Mouse (Mus musculus) retina, adult 2 months (tissue): ENCODE measurements around the gene Qrich1.

Source experiments
- DNase-seq: peaks from one replicate; pipeline ENCODE4 v3.0.0-alpha.2; 2012; ENCODE audit warnings: low read depth, low spot score

Qrich1 gene

GRCm38 (mm10) chr9:108516380-108517251 is at the start of gene Qrich1:
Qrich1 (plus strand) TSS chr9:108516806.
- DNase-seq: peak; percentile 92

- no peak for DNase-seq
Observed at GRCm38 (mm10) chr9:108469430-108469829, 47.2 kb upstream of the Qrich1 start.

- DNase-seq: no peak
Observed at GRCm38 (mm10) chr9:108469845-108470244, 46.8 kb upstream of the Qrich1 start.

- no peak for DNase-seq
Observed at GRCm38 (mm10) chr9:108474528-108474927, 42.1 kb upstream of the Qrich1 start.

GRCm38 (mm10) chr9:108478638-108479156 is 37.9 kb upstream of the Qrich1 start:
- no peak for DNase-seq

GRCm38 (mm10) chr9:108479241-108479640 is 37.4 kb upstream of the Qrich1 start:
- DNase-seq: no peak

GRCm38 (mm10) chr9:108479721-108480351 is 36.8 kb upstream of the Qrich1 start, which contains the start of gene Lamb2:
Lamb2 (plus strand) TSS chr9:108479736.
- no peak for DNase-seq

- no peak for DNase-seq
Observed at GRCm38 (mm10) chr9:108480813-108481519, 35.6 kb upstream of the Qrich1 start.

- no peak for DNase-seq
Observed at GRCm38 (mm10) chr9:108481520-108482210, 34.9 kb upstream of the Qrich1 start.

GRCm38 (mm10) chr9:108483051-108483790 is 33.4 kb upstream of the Qrich1 start:
- DNase-seq: no peak

- DNase-seq: no peak
Observed at GRCm38 (mm10) chr9:108484021-108484420, 32.6 kb upstream of the Qrich1 start.

- DNase-seq: no peak
Observed at GRCm38 (mm10) chr9:108485301-108485875, 31.2 kb upstream of the Qrich1 start.

- no peak for DNase-seq
Observed at GRCm38 (mm10) chr9:108486973-108487530, 29.6 kb upstream of the Qrich1 start.

GRCm38 (mm10) chr9:108488403-108488802 is 28.2 kb upstream of the Qrich1 start:
- DNase-seq: no peak

- DNase-seq: no peak
Observed at GRCm38 (mm10) chr9:108489215-108489614, 27.4 kb upstream of the Qrich1 start.

- DNase-seq: no peak
Observed at GRCm38 (mm10) chr9:108489702-108490558, 26.7 kb upstream of the Qrich1 start.

GRCm38 (mm10) chr9:108490559-108491285 is 25.9 kb upstream of the Qrich1 start, which contains the start of gene Usp19:
Usp19 (plus strand) TSS chr9:108490602.
- DNase-seq: peak; percentile 94

- no peak for DNase-seq
Observed at GRCm38 (mm10) chr9:108491286-108491580, 25.4 kb upstream of the Qrich1 start.
